Mouse (Mus musculus): ENCODE measurements around the gene N4bp2l1.

- TF ChIP-seq CTCF (conservative IDR thresholded peaks at IDR 0.05; ENCODE audit: low read length), result no peak
- no peak for TF ChIP-seq POU5F1 (IDR thresholded peaks at IDR 0.05; ENCODE audit: borderline replicate concordance, low read length)
These were observed 18.3 kb downstream of the N4bp2l1 start for GRCm38 (mm10) chr5:150578613-150579171.
